Mouse (Mus musculus) urinary bladder, adult 18-20 months (tissue): Measurements from ENCODE around the gene Cdadc1.
A peak's percentile ranks its signal among the peaks of the same experiment; 100 is the strongest.

Experiments
- DNase-seq, 2 experiments: peaks; one replicate each; pipeline ENCODE4 v3.0.0; 2022; ENCODE audit warnings: low spot score in 2 of 2, mixed read lengths in 2 of 2

The Cdadc1 gene

GRCm38 (mm10) chr14:59612920-59613625, 15.3 kb upstream of the Cdadc1 start:
- DNase-seq = peak; percentile 33 to 43

DNA sequence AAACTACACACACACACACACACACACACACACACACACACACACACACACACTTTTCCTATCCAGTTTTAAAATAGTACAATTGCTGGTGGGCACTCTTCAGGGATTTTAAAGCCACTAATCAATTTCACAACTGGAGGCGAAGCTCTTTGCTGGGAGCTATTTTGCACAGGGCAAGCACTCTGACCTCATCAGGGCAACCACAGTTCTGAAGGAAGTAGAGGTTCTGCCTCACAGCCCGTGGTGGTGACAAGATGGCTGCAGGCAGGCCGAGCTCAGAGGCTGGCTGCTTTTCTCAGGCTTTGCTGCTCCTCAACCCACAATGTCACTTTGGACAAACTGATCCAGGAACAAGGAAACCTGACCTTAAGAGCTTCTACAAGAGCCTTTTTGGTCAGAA, 9.3 kb upstream of the Cdadc1 start:
- no peak for DNase-seq

GRCm38 (mm10) chr14:59605671-59606353, 8.1 kb upstream of the Cdadc1 start:
- peak; percentile 23 to 66 for DNase-seq

DNA sequence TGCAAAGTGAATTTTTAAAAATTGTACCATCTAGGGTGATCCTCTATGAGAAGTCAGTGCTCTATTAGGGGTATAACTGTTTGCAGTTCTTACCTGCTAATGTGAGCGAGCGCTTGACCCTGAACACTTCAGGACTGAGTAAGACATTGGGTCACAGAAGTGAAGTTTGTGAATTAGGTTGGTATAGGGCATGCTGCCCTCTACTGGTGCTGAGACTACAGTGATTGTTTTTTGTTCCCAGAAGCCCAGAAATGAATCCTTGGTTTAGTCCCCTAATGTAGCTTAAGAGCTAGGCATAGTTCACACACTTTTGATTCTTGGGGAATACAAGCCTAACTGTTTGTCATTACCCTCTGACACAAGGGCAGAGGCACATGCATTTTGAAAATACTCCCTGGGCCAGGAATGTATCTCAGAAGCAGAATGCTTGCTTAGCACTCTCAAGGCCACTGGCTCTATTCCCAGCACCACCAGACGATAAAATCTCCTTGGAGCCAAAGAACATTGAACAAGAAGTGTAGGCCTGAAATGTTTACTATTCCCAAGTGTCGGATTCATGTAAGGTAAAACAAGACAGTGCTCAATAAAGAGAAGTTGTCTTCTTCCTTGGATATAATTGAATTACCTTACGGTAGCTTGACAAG, 6.4 kb upstream of the Cdadc1 start:
- DNase-seq = no peak

GRCm38 (mm10) chr14:59598260-59598627, 485 bp upstream of the Cdadc1 start:
- DNase-seq = no peak

- no peak for DNase-seq
These were observed 2.8 kb downstream of the Cdadc1 start for GRCm38 (mm10) chr14:59594988-59595387.

- no peak for DNase-seq
These were observed 5.2 kb downstream of the Cdadc1 start for GRCm38 (mm10) chr14:59592593-59592992.

DNA sequence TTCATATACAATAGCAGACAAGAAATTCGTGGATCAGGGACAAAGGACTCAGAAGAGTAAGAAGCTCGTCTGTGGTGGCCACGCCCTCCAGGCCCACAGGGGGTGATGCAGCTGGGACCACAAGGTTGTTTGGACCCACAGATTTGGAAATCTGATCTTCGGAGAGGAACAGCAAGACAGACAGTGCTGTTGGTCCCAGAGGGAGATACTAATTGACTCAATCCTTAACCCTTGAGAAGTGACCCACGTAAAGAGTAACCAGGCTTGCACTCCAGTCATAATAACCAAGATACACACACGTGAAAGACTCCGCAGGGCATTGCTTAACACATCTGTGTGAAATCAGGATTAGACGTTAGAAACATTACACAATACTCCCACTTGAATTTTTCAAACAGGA, 5.9 kb downstream of the Cdadc1 start:
- no peak for DNase-seq

DNA sequence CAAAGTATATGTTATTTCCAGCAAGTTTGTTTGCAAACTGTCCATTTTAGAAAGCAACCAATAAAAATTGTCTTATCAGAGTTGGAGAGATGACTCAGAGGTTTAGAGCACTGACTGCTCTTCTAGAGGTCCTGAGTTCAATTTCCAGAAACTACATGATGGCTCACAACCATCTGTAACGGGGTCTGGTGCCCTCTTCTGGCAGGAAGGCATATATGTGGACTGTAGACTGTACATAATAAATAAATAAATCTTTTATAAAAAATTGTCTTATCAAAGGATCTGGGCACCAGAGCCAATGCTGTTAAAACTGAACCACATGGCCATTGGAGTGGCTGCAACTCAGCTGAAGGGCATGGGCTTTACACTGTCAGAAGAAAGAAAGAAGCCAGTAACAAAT, 7.1 kb downstream of the Cdadc1 start:
- no peak for DNase-seq

GRCm38 (mm10) chr14:59576385-59576784, 21.4 kb downstream of the Cdadc1 start:
- no peak for DNase-seq

GRCm38 (mm10) chr14:59566756-59567155, 31.0 kb downstream of the Cdadc1 start:
- DNase-seq = no peak

DNA sequence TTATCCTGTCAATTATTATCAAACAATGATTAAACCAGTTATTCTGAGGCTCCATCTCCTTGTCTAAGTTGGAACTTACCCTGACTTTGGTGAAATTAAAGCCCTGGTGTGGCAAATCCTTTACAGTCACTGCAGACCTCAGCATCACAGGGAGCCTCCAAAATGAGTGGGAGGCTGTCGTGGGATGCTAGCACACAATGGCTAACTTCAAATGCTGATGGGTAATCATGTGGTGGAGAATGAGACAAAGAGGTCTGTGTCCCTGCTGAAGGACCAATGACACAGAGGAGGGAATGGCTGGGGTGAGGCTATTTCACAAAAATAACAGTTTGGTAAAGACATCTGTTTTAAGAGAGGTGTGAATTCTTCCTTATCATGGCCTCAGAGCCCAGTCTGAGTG, 39.9 kb downstream of the Cdadc1 start:
- DNase-seq = no peak

- no peak for DNase-seq
These were observed 40.7 kb downstream of the Cdadc1 start for GRCm38 (mm10) chr14:59557071-59557470.

- DNase-seq = peak; percentile 50 to 54
These were observed 41.7 kb downstream of the Cdadc1 start for GRCm38 (mm10) chr14:59555928-59556531.

DNA sequence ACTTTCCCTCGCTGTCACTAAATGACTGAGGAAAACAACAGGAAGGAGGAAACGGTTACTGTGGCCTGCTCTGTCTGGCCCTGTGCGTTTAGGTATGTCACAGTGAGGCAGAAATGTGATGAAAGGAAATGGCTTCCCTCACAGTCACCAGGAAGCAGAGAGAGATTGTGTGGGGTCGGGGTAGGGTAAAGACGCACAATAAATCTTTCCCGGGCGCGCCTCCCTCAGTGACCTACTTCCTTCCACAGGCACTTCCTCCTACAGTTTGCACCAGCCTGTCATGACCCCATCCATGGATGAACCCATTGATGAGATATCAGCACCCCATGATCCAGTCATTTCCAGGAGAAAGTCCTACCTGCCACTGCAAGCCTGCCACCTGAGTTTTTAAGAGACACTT, 42.7 kb downstream of the Cdadc1 start:
- no peak for DNase-seq

GRCm38 (mm10) chr14:59554025-59554424, 43.7 kb downstream of the Cdadc1 start:
- DNase-seq = no peak

DNA sequence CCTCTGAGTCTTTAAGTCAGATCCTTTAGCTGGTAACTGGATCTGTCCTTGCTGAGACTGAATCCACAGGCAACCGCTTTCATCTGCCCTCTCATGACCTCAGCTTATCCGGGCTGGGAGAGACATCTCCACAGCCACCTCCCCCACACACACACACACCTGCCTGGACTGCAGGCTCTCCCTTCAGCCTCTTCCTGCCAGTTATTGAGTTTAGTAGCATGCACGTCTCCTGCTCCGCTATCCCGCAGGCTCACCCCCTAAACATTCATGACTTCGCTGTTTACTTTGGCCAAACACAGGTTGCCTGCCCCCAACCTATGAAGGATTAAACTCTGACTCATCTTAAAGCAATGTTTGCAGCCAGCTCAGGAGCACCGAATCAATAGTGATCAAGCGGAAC, 45.8 kb downstream of the Cdadc1 start:
- DNase-seq = no peak

GRCm38 (mm10) chr14:59550841-59551240, 46.9 kb downstream of the Cdadc1 start:
- no peak for DNase-seq

- peak; percentile 16 to 69 for DNase-seq
These were observed 48.7 kb downstream of the Cdadc1 start for GRCm38 (mm10) chr14:59549106-59549505.

- DNase-seq = no peak
These were observed 49.2 kb downstream of the Cdadc1 start for GRCm38 (mm10) chr14:59548532-59548931.

GRCm38 (mm10) chr14:59547530-59547929, 50.2 kb downstream of the Cdadc1 start:
- DNase-seq = no peak

GRCm38 (mm10) chr14:59546162-59546880, 51.4 kb downstream of the Cdadc1 start:
- DNase-seq = no peak
